Mouse (Mus musculus): Measurements from ENCODE around the gene Emilin2. TPM values are rescaled to one million over a fixed set of nuclear protein-coding genes. Genes with fewer than 3 reads are reported as not detected.

Emilin2 gene
- polyA plus RNA-seq, 1 experiment: not detected

GRCm38 (mm10) chr17:71250819-71251600 is 60.8 kb downstream of the Emilin2 start:
- H3K27ac ChIP-seq (ENCODE audit: insufficient read depth, low read depth, low read length): no peak overlapping the region; the same call in 1 of the 2 replicates
- 62% methylated on average over 16 of the region's 16 CpGs for WGBS

GRCm38 (mm10) chr17:71250046-71250445 is 61.7 kb downstream of the Emilin2 start:
- 93% methylated on average over 2 of the region's 2 CpGs for WGBS
- peaks cover 21% of the 10 kb centered on the region for H3K4me1 ChIP-seq (ENCODE audit: control insufficient read depth, insufficient read depth, low read length)
- TF ChIP-seq CTCF (IDR thresholded peaks at IDR 0.05; ENCODE audit: insufficient read depth, low read depth, low read length) (no peak), POLR2A (IDR thresholded peaks at IDR 0.05; ENCODE audit: insufficient read depth, low read depth, low read length) (no peak)

More at GRCm38 (mm10) chr17:71250819-71251600, 60.8 kb downstream of the Emilin2 start:
- no peak overlapping the region for H3K4me3 ChIP-seq (ENCODE audit: insufficient read depth, low read depth, low read length)
- no peak for TF ChIP-seq CTCF (IDR thresholded peaks at IDR 0.05; ENCODE audit: insufficient read depth, low read depth, low read length)
- TF ChIP-seq POLR2A (IDR thresholded peaks at IDR 0.05; ENCODE audit: insufficient read depth, low read depth, low read length): no peak
- H3K4me1 ChIP-seq (ENCODE audit: control insufficient read depth, insufficient read depth, low read length): peaks cover 21% of the 10 kb centered on the region

GRCm38 (mm10) chr17:71248963-71249362 is 62.8 kb downstream of the Emilin2 start:
- Histone ChIP-seq H3K4me3 (ENCODE audit: insufficient read depth, low read depth, low read length) (no peak overlapping the region), H3K27ac (ENCODE audit: insufficient read depth, low read depth, low read length) (no peak overlapping the region), H3K4me1 (ENCODE audit: control insufficient read depth, insufficient read depth, low read length) (peaks cover 16% of the 10 kb centered on the region)
- TF ChIP-seq CTCF (IDR thresholded peaks at IDR 0.05; ENCODE audit: insufficient read depth, low read depth, low read length): no peak
- WGBS: 74% methylated on average over 6 of the region's 6 CpGs

More at GRCm38 (mm10) chr17:71250046-71250445, 61.7 kb downstream of the Emilin2 start:
- H3K4me3 ChIP-seq (ENCODE audit: insufficient read depth, low read depth, low read length): no peak overlapping the region
- H3K27ac ChIP-seq (ENCODE audit: insufficient read depth, low read depth, low read length): no peak overlapping the region

- WGBS: 88% methylated on average over 4 of the region's 4 CpGs
- peaks cover 2% of the 10 kb centered on the region for H3K4me1 ChIP-seq (ENCODE audit: control insufficient read depth, insufficient read depth, low read length)
- TF ChIP-seq CTCF (IDR thresholded peaks at IDR 0.05; ENCODE audit: insufficient read depth, low read depth, low read length) (no peak), POLR2A (IDR thresholded peaks at IDR 0.05; ENCODE audit: insufficient read depth, low read depth, low read length) (no peak)
- no peak overlapping the region for H3K4me3 ChIP-seq (ENCODE audit: insufficient read depth, low read depth, low read length)
- H3K27ac ChIP-seq (ENCODE audit: insufficient read depth, low read depth, low read length): no peak overlapping the region
Observed at GRCm38 (mm10) chr17:71246022-71246421, 65.8 kb downstream of the Emilin2 start.

- WGBS: 98% methylated on average over 15 of the region's 15 CpGs
- TF ChIP-seq CTCF (IDR thresholded peaks at IDR 0.05; ENCODE audit: insufficient read depth, low read depth, low read length) (no peak), POLR2A (IDR thresholded peaks at IDR 0.05; ENCODE audit: insufficient read depth, low read depth, low read length) (no peak)
- Histone ChIP-seq H3K4me3 (ENCODE audit: insufficient read depth, low read depth, low read length) (no peak overlapping the region), H3K4me1 (ENCODE audit: control insufficient read depth, insufficient read depth, low read length) (no peaks in the 10 kb centered on the region; the same call in 1 of the 2 replicates), H3K27ac (ENCODE audit: insufficient read depth, low read depth, low read length) (no peak overlapping the region)
Observed at GRCm38 (mm10) chr17:71245133-71245532, 66.6 kb downstream of the Emilin2 start.

GRCm38 (mm10) chr17:71242666-71243065 is 69.1 kb downstream of the Emilin2 start:
- H3K4me1 ChIP-seq (ENCODE audit: control insufficient read depth, insufficient read depth, low read length): no peaks in the 10 kb centered on the region
- 98% methylated on average over 7 of the region's 7 CpGs for whole genome bisulfite sequencing
- H3K4me3 ChIP-seq (ENCODE audit: insufficient read depth, low read depth, low read length): no peak overlapping the region
- no peak overlapping the region for H3K27ac ChIP-seq (ENCODE audit: insufficient read depth, low read depth, low read length)
- TF ChIP-seq POLR2A (IDR thresholded peaks at IDR 0.05; ENCODE audit: insufficient read depth, low read depth, low read length) (no peak), CTCF (IDR thresholded peaks at IDR 0.05; ENCODE audit: insufficient read depth, low read depth, low read length) (no peak)

GRCm38 (mm10) chr17:71240811-71241210 is 71.0 kb downstream of the Emilin2 start:
- Histone ChIP-seq H3K27ac (ENCODE audit: insufficient read depth, low read depth, low read length) (no peak overlapping the region), H3K4me1 (ENCODE audit: control insufficient read depth, insufficient read depth, low read length) (no peaks in the 10 kb centered on the region), H3K4me3 (ENCODE audit: insufficient read depth, low read depth, low read length) (no peak overlapping the region)
- 90% methylated on average over 9 of the region's 9 CpGs for WGBS
- TF ChIP-seq POLR2A (IDR thresholded peaks at IDR 0.05; ENCODE audit: insufficient read depth, low read depth, low read length) (no peak), CTCF (IDR thresholded peaks at IDR 0.05; ENCODE audit: insufficient read depth, low read depth, low read length) (no peak)

- no peaks in the 10 kb centered on the region for H3K4me1 ChIP-seq (ENCODE audit: control insufficient read depth, insufficient read depth, low read length)
- H3K27ac ChIP-seq (ENCODE audit: insufficient read depth, low read depth, low read length): no peak overlapping the region
- TF ChIP-seq POLR2A (IDR thresholded peaks at IDR 0.05; ENCODE audit: insufficient read depth, low read depth, low read length): no peak
- TF ChIP-seq CTCF (IDR thresholded peaks at IDR 0.05; ENCODE audit: insufficient read depth, low read depth, low read length): no peak
- no peak overlapping the region for H3K4me3 ChIP-seq (ENCODE audit: insufficient read depth, low read depth, low read length)
- 97% methylated on average over 7 of the region's 7 CpGs for WGBS
Observed at GRCm38 (mm10) chr17:71238494-71238893, 73.3 kb downstream of the Emilin2 start.

- Histone ChIP-seq H3K27ac (ENCODE audit: insufficient read depth, low read depth, low read length) (no peak overlapping the region), H3K4me3 (ENCODE audit: insufficient read depth, low read depth, low read length) (no peak overlapping the region), H3K4me1 (ENCODE audit: control insufficient read depth, insufficient read depth, low read length) (no peaks in the 10 kb centered on the region)
- WGBS: 86% methylated on average over 12 of the region's 12 CpGs
- no peak for TF ChIP-seq CTCF (IDR thresholded peaks at IDR 0.05; ENCODE audit: insufficient read depth, low read depth, low read length)
- no peak for TF ChIP-seq POLR2A (IDR thresholded peaks at IDR 0.05; ENCODE audit: insufficient read depth, low read depth, low read length)
Observed at GRCm38 (mm10) chr17:71235229-71235958, 76.4 kb downstream of the Emilin2 start.

Data from olfactory bulb, adult 2 months (tissue).